Mouse (Mus musculus) layer of hippocampus, postnatal 14 days (tissue): ENCODE measurements around the gene Bach2. TPM values are rescaled to one million over a fixed set of nuclear protein-coding genes. Genes with fewer than 3 reads are reported as not detected.

Experiments
- DNase-seq, 2 experiments: peaks; one replicate each; pipeline ENCODE4 v3.0.0; 2021 to 2022; ENCODE audit warnings: low spot score in 2 of 2, mixed read lengths in 1 of 2
- total RNA-seq, 2 experiments: library from RNA; stranded (reverse); gene quantifications; 2 replicates each; pipeline ENCODE4 v1.2.3; 2021

Bach2 gene
- total RNA-seq, 2 experiments from 2014 or later = 22.2 to 24.9 TPM

DNA sequence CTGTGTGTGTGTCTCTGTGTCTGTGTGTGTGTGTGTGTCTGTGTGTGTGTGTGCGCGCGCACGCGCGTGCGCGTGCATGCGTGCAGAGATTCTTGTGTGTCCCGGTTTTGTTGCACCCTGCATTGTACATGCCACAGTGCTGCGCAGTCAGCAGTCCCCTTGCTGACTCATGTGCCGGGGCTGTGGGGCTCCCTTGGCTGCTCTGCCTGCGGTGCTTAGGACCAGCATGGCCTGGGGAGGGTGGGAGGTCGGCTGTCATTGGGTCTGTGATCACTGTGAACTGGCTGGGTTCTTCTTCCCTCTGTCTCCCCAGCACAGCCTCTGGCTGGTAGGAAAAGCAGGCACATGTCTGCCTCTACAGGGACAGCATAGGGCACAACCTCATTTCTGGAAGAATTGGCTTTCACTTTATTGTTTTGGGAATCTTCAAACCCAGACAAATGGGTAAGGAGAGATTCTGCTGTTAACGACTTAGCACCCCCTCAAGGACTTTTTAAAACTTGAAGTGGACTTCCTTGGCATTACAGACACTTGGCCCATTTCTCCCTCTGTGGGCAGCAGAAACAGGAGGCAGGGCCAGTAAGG, 11.2 kb downstream of the Bach2 start:
- DNase-seq = peak in 1 of 2 experiments; percentile 49

DNA sequence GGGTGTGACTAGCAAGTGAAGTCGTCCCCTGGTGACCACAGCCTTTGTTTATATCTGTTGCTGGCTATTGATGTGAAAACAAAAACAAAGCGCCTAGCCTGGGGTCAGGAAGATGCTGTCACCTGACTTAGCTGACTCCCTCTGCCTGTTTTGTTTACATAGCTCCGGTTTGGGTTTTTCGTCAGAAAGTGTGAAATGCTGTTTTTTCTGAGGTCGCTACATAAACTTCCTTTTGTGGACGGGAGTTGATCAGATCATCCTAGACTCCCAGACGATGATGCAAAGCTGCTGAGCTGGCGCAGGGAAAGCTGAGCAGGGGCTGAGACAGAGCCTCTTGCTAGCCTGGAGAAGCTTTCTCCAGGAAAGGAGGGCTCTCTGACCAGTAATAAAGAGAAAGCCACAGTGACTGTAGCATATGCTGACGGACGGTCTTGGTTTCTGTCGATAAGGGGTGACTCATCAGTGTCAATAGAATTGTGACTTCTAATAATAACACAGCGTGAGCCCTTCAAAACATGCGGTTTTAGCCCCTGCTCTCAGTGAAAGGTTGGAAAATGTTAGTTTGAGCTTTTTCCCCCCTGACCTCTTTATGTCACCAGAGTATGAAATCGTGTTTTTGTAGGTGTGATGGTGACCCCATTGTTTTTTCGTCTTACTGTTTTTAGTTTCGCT, 11.9 kb downstream of the Bach2 start:
- DNase-seq = no peak

DNA sequence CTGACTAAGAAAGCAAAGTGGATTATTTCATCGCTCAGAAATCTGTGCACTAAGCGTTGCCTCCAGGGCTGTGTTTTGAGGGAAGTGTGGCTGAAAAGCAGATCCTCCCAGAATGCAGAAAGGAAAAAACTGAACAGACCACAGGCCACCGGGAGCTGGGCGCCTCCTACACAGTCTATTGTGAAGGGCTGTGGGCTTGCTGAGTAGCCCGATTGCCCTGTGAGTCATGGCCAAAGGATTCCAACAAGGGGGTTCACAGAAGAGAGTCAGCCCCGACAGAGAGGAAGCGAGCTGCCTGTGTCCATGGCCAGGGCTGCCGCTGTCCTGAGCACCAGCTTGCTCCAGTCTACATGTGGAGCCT, 12.4 kb downstream of the Bach2 start:
- no peak for DNase-seq

DNA sequence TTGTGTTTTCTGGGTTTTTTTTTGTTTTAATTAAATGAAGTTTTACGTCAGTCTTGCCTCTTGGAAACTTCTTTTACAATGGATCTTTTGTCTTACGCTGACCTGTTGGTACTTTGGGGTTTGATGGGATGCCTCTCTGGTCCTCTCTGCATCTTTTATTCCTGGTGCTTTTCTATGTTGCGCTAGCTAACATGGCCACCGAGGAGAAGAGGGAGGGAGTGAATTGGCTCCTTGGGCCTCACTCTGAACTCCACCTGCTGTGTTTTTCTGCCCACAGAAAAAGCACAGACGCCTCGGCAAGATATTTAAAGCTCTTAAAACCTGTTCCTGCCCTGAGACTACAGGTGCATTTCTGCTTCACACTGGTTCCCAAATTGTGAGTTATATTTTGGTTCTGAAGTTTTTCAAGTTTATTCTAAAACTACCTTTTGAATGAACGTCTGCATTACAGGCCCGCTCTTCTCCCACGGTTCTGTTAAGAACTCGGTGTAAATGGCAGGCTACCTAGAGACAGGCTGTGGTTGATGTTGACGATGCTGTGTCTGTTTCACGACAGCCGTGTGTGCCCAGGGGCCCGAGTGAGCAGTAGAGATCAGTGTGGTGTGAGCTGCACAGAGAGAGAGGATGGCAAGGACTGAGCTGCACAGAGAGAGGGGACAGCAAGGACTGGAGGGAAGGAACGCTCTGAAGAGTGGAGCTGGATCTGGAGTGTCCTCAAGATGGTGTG, 13.5 kb downstream of the Bach2 start:
- DNase-seq = no peak

DNA sequence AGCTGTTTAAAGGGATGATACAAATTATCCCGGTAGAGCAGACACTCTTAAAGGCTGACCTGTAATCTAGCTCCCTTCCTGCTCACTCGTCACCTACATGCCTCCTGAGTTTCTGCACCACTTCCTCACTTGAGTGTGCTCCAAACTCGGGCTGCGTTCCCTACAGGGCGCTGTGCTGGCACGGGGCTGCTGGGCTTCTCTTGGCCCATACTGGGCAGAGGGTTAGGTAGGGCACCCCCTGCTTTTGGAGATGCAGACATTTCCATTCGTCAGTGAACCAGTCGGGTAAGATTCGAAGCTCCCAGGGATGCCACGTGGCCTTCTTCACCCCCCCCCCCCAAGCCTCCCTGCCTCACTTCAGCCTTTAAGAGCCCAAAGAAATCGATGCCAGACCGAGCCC, 19.1 kb downstream of the Bach2 start:
- no peak for DNase-seq

- DNase-seq = no peak
Measured at GRCm38 (mm10) chr4:32258093-32258492, 19.5 kb downstream of the Bach2 start.

DNA sequence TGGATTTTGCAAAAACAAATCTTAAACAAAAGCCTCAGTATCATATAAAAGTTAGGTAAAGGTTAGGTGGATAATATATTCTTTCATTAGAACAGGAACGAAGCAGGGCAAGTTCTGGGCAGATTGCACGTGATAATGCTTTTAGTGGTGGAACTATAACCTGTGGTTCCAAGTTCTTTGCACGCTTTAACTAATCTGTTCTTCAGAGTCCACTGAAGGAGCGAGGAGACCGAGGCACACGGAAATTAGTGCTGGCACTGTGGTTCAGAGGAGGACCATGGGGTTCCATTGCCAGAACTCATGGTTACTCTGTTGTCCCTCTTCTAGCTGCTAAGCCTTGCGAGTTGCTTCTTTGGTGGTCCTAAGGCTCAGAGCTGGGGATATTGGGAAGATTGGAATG, 20.0 kb downstream of the Bach2 start:
- no peak for DNase-seq

DNA sequence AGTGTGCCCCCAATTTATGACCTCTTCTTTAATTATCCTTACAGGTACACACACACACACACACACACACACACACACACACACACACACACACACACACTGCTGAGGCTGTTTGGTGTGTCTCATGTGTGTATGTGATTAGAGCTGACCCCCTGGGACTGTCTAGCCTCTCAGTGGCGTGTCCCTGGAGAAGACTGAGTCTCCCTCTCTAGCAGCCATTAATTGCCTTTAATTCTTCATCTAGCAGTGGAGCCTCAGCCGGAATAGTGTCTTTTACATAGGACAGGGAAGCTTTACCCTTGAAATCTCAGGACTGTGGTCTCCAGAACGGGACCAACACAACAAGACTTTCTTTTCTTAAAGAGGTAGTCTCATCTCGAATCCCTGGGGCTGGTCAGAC, 22.3 kb downstream of the Bach2 start:
- DNase-seq = no peak

DNA sequence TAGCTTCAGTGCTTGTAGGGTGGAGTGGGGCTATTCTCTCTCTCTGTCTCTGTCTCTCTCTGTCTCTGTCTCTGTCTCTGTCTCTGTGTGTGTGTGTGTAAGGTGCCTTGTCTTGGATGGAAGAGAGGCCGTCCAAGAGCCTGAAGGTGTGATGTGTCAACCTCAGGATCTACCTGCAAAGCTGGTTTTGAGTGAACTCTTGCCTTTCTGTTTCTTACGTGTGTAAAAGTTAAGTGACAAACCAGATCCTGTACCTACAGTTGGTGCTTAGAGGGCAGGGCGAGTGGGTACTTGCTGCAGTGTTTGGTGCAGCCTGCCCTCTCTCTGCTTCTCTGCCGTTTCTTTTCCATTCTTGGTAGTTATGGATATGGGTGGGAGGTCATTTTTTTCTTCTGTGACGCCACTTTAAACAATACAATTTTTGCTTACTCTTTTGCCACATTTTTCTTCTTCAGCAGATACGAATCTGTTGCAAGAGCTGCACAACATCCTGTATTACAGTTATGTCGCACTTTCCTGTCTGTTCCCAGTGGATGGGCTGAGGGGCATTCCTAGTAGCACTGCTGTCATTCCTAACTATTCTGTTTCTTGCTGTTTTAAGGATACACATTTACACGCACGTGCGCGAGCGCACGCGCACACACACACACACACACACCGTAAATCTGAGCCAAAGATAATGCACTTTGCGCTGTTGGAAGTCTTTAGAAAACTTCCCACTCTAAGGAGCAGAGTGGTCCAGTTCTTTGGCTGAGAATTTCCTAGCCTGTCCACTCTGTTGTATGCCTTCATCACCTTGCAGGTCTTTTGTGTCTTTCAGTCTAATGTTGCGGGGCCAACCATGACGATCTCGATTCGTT, 24.5 kb downstream of the Bach2 start:
- DNase-seq = no peak

- no peak for DNase-seq
Measured at GRCm38 (mm10) chr4:32263685-32264038, 25.1 kb downstream of the Bach2 start.

DNA sequence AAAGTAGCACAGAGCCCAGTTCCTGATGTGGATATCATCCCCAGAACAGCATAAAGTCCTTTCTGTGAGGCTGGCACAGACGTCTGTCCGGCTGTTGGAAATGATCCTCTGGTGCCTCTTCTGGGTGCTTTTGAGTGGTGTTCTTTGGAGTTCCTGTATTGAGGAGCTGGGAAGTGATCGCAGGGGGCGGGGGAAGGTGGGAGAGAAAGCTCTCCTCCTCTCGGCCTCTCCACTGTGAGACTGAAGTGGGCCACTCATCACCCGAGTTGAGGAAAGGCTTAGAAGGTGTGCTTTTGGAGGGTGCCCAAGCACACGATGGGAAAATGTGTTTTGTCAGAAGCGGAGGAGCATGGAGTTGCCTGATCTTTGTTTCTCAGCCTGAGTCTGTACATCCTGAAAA, 26.3 kb downstream of the Bach2 start:
- no peak for DNase-seq

DNA sequence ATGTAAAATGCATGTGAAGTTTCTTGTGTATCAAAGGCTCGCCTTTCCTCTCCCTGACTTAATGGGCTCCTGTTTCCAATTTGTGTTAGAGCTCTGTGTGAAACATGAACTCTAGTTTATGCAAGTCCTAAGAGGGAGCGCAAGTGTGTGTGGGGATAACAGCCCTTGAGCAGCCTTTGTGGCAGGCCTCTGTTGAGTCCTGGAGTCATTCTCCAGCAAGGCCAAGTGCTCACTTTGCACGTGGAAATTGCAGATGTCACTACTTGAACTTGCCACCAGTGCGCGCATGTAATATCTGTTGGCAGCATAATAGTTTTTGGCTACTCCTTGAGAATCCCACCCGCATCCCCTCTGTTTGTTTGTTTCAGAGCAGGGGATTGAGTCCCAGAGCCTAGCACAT, 28.1 kb downstream of the Bach2 start:
- DNase-seq = no peak

DNA sequence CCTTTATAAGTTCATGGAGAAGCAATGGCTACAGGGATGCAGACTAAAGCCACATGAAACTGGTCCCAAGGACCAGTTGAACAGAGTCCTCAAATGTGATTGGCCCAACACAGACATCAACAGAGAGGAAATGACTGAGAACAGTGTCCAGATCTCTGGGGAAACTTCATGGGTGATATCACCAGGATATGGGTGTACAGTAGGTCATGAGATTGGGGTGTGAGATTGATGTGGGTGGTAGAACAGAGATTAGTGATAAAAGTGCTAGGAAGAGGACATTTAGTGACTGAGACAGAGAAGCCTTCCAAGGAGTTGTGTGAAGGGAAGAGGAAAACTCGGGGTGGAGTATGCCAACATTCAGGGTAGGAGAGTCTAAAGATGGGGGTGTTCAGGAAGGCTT, 29.4 kb downstream of the Bach2 start:
- DNase-seq = no peak

- no peak for DNase-seq
Measured at GRCm38 (mm10) chr4:32272398-32272797, 33.8 kb downstream of the Bach2 start.

- no peak for DNase-seq
Measured at GRCm38 (mm10) chr4:32274776-32275294, 36.2 kb downstream of the Bach2 start.

- no peak for DNase-seq
Measured at GRCm38 (mm10) chr4:32279842-32280241, 41.2 kb downstream of the Bach2 start.

- DNase-seq = no peak
Measured at GRCm38 (mm10) chr4:32280401-32280800, 41.8 kb downstream of the Bach2 start.

- no peak for DNase-seq
Measured at GRCm38 (mm10) chr4:32281306-32281705, 42.7 kb downstream of the Bach2 start.

GRCm38 (mm10) chr4:32286405-32286804, 47.8 kb downstream of the Bach2 start:
- no peak for DNase-seq

DNA sequence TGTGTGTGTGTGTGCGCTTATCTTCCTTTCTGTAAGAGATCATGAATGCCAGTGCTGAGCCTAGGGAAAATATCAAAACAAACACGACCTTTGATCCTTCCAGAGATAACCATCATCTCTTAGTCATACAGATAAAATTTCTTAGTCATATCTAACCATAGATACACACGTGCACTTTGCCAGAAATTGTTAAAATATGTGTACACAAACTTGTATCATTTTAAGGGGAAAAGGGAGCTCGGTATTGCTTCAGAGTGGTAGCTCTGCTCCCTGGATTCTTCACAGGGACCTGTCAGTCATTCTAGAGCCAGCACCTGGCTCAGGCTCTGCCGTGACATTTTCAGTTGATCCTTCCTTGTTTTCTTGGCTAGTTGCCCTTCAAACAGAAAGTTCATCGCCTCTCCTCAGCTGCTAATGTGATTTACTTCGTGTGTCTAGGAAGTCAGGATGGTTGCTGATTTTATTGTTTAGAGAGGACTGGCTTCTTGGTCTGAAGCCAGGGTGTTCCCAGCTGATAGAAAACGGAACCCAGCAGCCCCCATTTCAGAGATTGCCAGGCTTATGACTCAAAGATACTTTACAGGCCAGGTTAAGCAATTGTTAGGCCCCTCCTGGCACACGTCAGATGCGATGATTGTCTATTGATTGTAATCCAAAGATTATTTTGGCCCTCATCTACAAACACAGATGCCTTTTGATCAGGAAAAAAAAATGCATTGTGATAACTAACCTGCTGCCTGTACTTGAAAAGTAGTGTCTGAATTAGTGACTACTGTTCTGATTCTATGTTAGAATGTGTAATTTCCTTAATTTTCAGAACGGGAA, 49.6 kb downstream of the Bach2 start:
- no peak for DNase-seq

DNA sequence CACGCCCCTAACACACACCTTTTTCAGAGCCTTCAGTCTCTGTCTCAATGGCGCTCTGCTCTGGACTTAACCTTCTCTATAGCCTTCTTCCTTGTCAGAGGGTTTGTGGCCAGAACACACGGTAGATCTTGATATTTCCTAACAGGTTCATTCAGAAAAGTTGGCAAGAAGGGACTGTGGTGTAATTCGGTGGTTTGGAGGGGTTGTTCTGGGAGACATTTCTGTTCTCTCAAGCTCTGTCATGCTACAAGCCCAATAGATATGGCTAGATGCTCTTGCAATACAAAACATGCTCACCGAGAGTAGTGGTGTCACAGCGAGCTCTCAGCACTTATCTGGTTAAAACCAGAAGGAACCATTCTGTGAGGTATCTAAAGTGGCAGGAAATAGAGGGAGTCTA, 51.2 kb downstream of the Bach2 start:
- no peak for DNase-seq
